Mouse (Mus musculus) lung, postnatal 0 days (tissue): ENCODE measurements around the gene Tgfbr1.

Experiments used
- CTCF ChIP-seq: IDR thresholded peaks from 2 replicates; pipeline ENCODE4 v1.5.1; 2016; ENCODE audit warnings: antibody characterized with exemption, mild to moderate bottlenecking
- EP300 ChIP-seq: IDR thresholded peaks from 2 replicates; pipeline ENCODE4 v1.6.1; 2016; ENCODE audit warnings: antibody characterized with exemption, mild to moderate bottlenecking, control low read depth

GRCm38 (mm10) chr4:47322315-47322714, 30.7 kb upstream of the Tgfbr1 start:
- TF ChIP-seq EP300 (no peak), CTCF (no peak)
